Mouse (Mus musculus): ENCODE results near the gene Nme8. TPM values are rescaled to one million over a fixed set of nuclear protein-coding genes. Genes with fewer than 3 reads are reported as not detected.

The Nme8 gene
- polyA plus RNA-seq, 1 experiment: not detected

- TF ChIP-seq CTCF (IDR thresholded peaks at IDR 0.05; ENCODE audit: extremely low read depth, insufficient read length, insufficient replicate concordance, low read depth, low read length) (no peak), POLR2A (IDR thresholded peaks at IDR 0.05; ENCODE audit: low read depth, low read length) (no peak)
- Histone ChIP-seq H3K27ac (ENCODE audit: insufficient read depth, low read depth, low read length) (no peak overlapping the region), H3K4me3 (ENCODE audit: low read depth, low read length) (no peak overlapping the region), H3K27me3 (ENCODE audit: control insufficient read depth, insufficient read depth, low read length) (no peaks in the 10 kb centered on the region), H3K36me3 (ENCODE audit: control insufficient read depth, insufficient read depth, low read length) (no peaks in the 10 kb centered on the region), H3K4me1 (ENCODE audit: control insufficient read depth, insufficient read depth, insufficient read length, low read length) (no peaks in the 10 kb centered on the region)
- WGBS: 91% methylated on average over 3 of the region's 3 CpGs
These were observed 84.6 kb downstream of the Nme8 start for GRCm38 (mm10) chr13:19612963-19613362.

DNA sequence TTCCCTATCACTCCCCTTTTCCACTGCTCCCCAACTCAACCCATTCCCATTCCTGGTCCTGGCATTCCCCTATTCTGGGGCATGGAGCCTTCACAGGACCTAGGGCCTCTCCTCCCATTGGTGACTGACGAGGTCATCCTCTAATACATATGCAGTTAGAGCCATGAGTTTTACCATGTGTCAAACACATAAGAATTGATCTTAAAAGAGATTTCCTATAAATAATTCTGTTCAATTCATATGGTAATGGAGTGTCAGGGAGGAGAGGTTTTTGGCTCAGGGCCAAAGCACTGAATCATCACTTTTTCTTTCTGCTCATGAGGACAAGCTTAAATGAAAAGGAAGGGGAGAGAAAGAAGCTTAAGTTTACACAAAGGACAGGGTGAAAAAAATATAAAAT, 85.2 kb downstream of the Nme8 start:
- H3K27ac ChIP-seq (ENCODE audit: insufficient read depth, low read depth, low read length): no peak overlapping the region
- H3K36me3 ChIP-seq (ENCODE audit: control insufficient read depth, insufficient read depth, low read length): no peaks in the 10 kb centered on the region
- no peak for TF ChIP-seq POLR2A (IDR thresholded peaks at IDR 0.05; ENCODE audit: low read depth, low read length)
- no peak for TF ChIP-seq CTCF (IDR thresholded peaks at IDR 0.05; ENCODE audit: extremely low read depth, insufficient read length, insufficient replicate concordance, low read depth, low read length)
- H3K4me3 ChIP-seq (ENCODE audit: low read depth, low read length): no peak overlapping the region
- H3K27me3 ChIP-seq (ENCODE audit: control insufficient read depth, insufficient read depth, low read length): no peaks in the 10 kb centered on the region
- 92% methylated on average over 1 of the region's 1 CpGs for WGBS
- H3K4me1 ChIP-seq (ENCODE audit: control insufficient read depth, insufficient read depth, insufficient read length, low read length): no peaks in the 10 kb centered on the region

GRCm38 (mm10) chr13:19608120-19608519, 89.5 kb downstream of the Nme8 start:
- Histone ChIP-seq H3K4me3 (ENCODE audit: low read depth, low read length) (no peak overlapping the region), H3K27ac (ENCODE audit: insufficient read depth, low read depth, low read length) (no peak overlapping the region), H3K27me3 (ENCODE audit: control insufficient read depth, insufficient read depth, low read length) (no peaks in the 10 kb centered on the region), H3K36me3 (ENCODE audit: control insufficient read depth, insufficient read depth, low read length) (no peaks in the 10 kb centered on the region), H3K4me1 (ENCODE audit: control insufficient read depth, insufficient read depth, insufficient read length, low read length) (no peaks in the 10 kb centered on the region)
- TF ChIP-seq CTCF (IDR thresholded peaks at IDR 0.05; ENCODE audit: extremely low read depth, insufficient read length, insufficient replicate concordance, low read depth, low read length) (no peak), POLR2A (IDR thresholded peaks at IDR 0.05; ENCODE audit: low read depth, low read length) (no peak)

DNA sequence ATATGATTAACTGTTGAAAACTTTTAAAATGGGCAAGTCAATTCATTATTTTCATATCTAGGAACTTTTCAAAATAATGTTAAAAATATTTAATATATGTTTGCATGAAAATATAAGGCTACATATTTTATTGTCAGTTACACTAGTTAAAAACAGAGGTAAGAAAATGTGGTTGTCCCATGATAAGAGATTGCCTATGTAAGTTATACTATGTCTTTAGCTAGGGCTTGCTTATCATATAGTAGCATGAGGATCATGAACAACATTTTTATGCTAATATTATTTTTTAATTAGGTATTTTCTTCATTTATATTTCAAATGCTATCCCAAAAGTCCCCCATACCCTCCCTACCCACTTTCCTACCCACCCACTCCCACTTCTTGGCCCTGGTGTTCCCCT, 92.7 kb downstream of the Nme8 start:
- H3K4me3 ChIP-seq (ENCODE audit: low read depth, low read length): no peak overlapping the region

GRCm38 (mm10) chr13:19603719-19604118, 93.9 kb downstream of the Nme8 start:
- Histone ChIP-seq H3K4me1 (ENCODE audit: control insufficient read depth, insufficient read depth, insufficient read length, low read length) (no peaks in the 10 kb centered on the region), H3K36me3 (ENCODE audit: control insufficient read depth, insufficient read depth, low read length) (no peaks in the 10 kb centered on the region), H3K27ac (ENCODE audit: insufficient read depth, low read depth, low read length) (no peak overlapping the region), H3K4me3 (ENCODE audit: low read depth, low read length) (no peak overlapping the region), H3K27me3 (ENCODE audit: control insufficient read depth, insufficient read depth, low read length) (no peaks in the 10 kb centered on the region)
- 27% methylated on average over 1 of the region's 1 CpGs for WGBS
- no peak for TF ChIP-seq POLR2A (IDR thresholded peaks at IDR 0.05; ENCODE audit: low read depth, low read length)
- TF ChIP-seq CTCF (IDR thresholded peaks at IDR 0.05; ENCODE audit: extremely low read depth, insufficient read length, insufficient replicate concordance, low read depth, low read length): no peak

More for the DNA sequence above, 92.7 kb downstream of the Nme8 start:
- H3K27ac ChIP-seq (ENCODE audit: insufficient read depth, low read depth, low read length): no peak overlapping the region
- TF ChIP-seq POLR2A (IDR thresholded peaks at IDR 0.05; ENCODE audit: low read depth, low read length) (no peak), CTCF (IDR thresholded peaks at IDR 0.05; ENCODE audit: extremely low read depth, insufficient read length, insufficient replicate concordance, low read depth, low read length) (no peak)
- H3K4me1 ChIP-seq (ENCODE audit: control insufficient read depth, insufficient read depth, insufficient read length, low read length): no peaks in the 10 kb centered on the region
- no peaks in the 10 kb centered on the region for H3K36me3 ChIP-seq (ENCODE audit: control insufficient read depth, insufficient read depth, low read length)
- H3K27me3 ChIP-seq (ENCODE audit: control insufficient read depth, insufficient read depth, low read length): no peaks in the 10 kb centered on the region

DNA sequence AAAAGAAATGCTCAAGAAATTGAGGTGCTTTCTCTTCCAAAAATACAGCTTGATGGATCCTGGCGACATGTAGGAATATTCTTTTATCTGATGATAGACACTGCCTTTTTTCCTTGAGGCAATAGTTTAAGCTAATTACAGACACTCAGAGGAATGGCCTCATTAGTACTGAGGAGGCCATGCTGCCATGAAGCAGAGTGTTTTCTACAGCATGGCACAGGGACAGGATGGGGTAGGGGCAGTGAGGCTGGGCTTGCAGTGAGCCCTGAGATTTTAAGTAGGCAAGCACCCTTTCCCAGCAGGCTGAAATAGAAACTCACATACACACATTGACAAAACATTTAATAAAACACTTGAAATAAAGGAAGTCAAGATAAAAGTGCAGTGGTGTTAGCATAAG, 95.1 kb downstream of the Nme8 start:
- Histone ChIP-seq H3K4me3 (ENCODE audit: low read depth, low read length) (no peak overlapping the region), H3K27me3 (ENCODE audit: control insufficient read depth, insufficient read depth, low read length) (no peaks in the 10 kb centered on the region), H3K36me3 (ENCODE audit: control insufficient read depth, insufficient read depth, low read length) (no peaks in the 10 kb centered on the region), H3K27ac (ENCODE audit: insufficient read depth, low read depth, low read length) (no peak overlapping the region), H3K4me1 (ENCODE audit: control insufficient read depth, insufficient read depth, insufficient read length, low read length) (no peaks in the 10 kb centered on the region)
- TF ChIP-seq POLR2A (IDR thresholded peaks at IDR 0.05; ENCODE audit: low read depth, low read length) (no peak), CTCF (IDR thresholded peaks at IDR 0.05; ENCODE audit: extremely low read depth, insufficient read length, insufficient replicate concordance, low read depth, low read length) (no peak)
- 68% methylated on average over 1 of the region's 1 CpGs for WGBS

GRCm38 (mm10) chr13:19599242-19599641, 98.4 kb downstream of the Nme8 start:
- Histone ChIP-seq H3K4me1 (ENCODE audit: control insufficient read depth, insufficient read depth, insufficient read length, low read length) (no peaks in the 10 kb centered on the region), H3K36me3 (ENCODE audit: control insufficient read depth, insufficient read depth, low read length) (no peaks in the 10 kb centered on the region), H3K4me3 (ENCODE audit: low read depth, low read length) (no peak overlapping the region), H3K27me3 (ENCODE audit: control insufficient read depth, insufficient read depth, low read length) (no peaks in the 10 kb centered on the region), H3K27ac (ENCODE audit: insufficient read depth, low read depth, low read length) (no peak overlapping the region)
- 76% methylated on average over 6 of the region's 6 CpGs for WGBS
- TF ChIP-seq POLR2A (IDR thresholded peaks at IDR 0.05; ENCODE audit: low read depth, low read length) (no peak), CTCF (IDR thresholded peaks at IDR 0.05; ENCODE audit: extremely low read depth, insufficient read length, insufficient replicate concordance, low read depth, low read length) (no peak)

DNA sequence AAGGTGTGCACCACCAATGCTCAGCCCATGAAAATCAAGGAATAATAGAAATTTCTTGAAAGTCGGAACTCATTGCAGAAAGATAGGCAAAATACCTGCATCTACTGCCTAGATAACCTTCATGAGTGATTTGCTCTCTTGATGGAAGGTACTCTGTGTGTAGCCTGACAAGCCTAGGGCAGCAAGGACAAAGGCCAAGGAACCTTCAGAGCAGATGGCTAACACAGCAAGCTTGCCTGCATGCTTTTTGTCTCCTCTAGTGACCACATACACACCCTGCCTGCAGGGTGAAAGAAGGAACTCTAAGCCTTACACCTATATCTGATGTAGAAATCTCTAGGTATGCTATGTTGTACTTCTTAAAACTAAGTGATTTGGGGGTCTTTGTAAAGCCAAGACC, 102.5 kb downstream of the Nme8 start:
- H3K4me1 ChIP-seq (ENCODE audit: control insufficient read depth, insufficient read depth, insufficient read length, low read length): no peaks in the 10 kb centered on the region
- no peak overlapping the region for H3K4me3 ChIP-seq (ENCODE audit: low read depth, low read length)
- H3K27me3 ChIP-seq (ENCODE audit: control insufficient read depth, insufficient read depth, low read length): no peaks in the 10 kb centered on the region
- H3K36me3 ChIP-seq (ENCODE audit: control insufficient read depth, insufficient read depth, low read length): no peaks in the 10 kb centered on the region
- no peak for TF ChIP-seq CTCF (IDR thresholded peaks at IDR 0.05; ENCODE audit: extremely low read depth, insufficient read length, insufficient replicate concordance, low read depth, low read length)
- no peak for TF ChIP-seq POLR2A (IDR thresholded peaks at IDR 0.05; ENCODE audit: low read depth, low read length)
- WGBS: 92% methylated on average over 1 of the region's 1 CpGs
- no peak overlapping the region for H3K27ac ChIP-seq (ENCODE audit: insufficient read depth, low read depth, low read length)

Other genes with a start within 250 kb of the Nme8 start
- 3.6 and 3.7 TPM in 2 replicates for gene Epdr1, start 77.9 kb downstream of the Nme8 start, polyA plus RNA-seq (2012; rRNA removed)
- gene Sfrp4, start 74.7 kb downstream of the Nme8 start, polyA plus RNA-seq (2012; rRNA removed): 0.11 and 0.43 TPM in 2 replicates
- gene Gpr141, start 126.5 kb upstream of the Nme8 start, polyA plus RNA-seq (2012; rRNA removed): 0.04 and 0.05 TPM in 2 replicates